Mouse (Mus musculus): Measurements from ENCODE around the gene Ispd.

Ispd gene

DNA sequence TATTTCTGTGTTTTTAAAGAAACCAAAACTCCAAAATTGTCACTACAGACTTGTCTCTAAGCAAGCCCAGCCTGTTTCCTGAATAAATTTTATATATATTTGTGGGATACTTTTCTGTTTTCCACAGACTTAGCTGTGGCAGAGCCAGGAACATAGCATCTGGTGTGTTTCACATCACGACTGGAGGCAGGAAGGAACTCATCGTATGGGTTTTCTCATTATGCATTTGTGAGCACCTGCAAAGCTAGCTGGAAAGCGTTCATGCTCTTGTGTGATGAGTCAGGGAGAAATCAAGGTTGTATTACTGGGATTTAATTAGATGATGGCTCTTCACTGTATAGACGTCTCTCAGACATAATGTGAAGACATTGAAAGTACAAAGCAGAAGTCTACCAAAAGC is 90.2 kb downstream of the Ispd start:
- DNase-seq: no peak

DNA sequence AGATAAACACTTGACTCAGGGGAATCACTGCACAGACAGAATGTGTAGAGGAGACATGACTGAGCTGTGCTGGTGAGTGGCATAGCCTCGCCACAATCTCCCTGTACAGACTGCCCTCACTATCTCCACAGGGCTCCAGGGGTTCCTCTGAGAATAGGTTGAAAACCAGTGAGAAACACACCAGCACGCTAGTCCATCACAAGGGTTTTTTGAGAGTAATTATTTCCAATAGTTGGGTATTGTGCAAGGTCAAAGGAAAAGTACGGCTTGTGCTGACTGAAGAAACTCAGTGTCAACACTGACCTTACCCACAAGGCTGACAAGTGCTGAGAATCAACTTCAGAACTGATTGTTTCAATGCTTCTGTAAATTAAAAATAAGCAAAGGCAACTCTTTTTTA is 92.9 kb downstream of the Ispd start:
- no peak for DNase-seq

DNA sequence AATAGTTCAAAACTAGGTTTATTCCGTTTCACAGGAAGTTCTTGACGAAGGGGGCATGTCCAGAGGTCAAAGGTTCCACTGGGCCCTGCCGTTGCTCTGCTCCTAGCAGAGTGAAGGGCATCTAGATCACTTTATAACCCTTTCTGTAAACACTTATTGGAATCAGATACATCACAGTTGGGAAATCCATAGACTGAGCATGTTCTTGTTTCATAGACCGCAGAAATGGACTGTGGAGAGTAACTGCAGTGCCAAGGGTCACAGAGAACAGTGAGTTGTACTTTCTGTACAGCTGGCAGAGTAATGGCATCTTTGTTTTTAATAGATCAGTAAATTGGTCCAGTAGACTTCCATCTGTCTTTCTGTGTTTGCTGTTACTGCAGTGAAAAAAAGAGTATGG is 94.0 kb downstream of the Ispd start:
- no peak for DNase-seq

DNA sequence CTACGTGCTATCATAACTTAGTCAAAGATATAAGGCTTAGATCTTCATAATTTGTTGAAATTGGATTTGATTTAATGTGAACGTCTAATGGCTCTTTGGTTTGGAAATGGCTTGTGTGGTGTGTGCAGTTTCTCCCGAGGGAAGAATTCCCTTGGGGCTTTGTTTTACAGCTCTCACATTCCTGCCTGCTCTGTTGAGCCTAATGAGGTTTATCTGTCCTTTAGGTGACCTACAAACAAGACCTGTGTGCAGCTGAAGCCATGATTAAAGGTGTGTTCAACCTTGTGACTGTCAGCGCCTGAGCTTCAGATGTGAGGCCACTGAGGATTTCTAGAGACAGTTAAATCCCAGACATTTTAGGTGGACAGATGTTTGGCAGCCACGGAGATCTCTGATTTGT is 95.2 kb downstream of the Ispd start:
- DNase-seq: no peak

DNA sequence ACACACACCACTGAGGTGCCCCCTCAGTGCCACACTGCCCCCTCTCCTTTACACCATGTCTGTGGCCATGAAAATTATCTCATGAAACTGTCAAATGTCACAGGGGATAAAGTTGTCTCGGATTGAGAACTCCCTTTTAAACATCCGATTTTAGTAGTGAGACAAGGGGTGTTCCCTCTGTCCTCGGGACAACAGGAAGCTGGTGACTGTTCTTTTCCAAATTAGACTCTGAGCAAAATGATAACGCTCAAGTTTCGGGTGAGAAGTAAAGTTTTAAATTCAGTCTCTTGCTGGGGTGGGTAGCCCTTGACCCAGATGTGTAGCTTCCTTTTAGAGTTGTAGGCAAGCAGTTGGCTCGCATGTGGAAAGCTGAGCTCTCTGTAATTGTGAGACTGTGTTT is 96.3 kb downstream of the Ispd start:
- DNase-seq: no peak

DNA sequence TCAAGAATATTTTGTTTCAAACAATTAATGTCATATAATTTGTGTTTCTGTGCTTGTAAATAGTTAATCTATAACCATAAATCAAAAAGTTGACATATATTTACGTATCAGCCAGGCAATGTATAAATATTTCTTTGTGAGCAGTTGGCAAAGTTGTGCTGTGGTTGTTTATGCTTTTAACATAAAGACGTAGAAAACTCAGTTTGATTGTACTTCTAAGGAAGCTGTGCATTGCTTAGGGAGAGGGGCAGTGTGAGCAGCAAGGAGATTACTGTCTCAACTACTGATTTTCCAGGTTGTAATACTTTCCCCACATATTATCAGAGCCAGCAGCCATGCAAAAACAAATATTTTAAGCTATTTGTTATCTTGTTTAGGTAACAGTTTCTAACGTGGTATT is 96.7 kb downstream of the Ispd start:
- DNase-seq: no peak

DNA sequence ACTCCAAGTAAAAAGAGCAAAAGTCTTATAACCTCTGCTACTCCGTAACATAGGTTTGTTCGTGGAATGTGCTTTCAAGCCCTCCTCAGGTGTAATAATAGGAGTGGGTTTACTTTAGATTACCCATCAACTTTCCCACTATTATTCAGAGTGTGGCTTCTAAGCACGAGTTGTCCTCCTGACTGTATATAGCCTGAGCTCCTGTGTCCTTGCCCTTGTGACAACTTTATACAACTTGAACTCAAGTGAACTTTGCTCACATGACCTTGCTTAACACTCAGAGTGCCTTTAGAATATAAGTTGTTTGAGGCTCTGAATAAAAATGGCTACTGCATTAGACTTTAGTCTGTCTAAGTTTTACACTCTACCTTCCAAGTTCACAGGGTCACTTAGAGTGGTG is 100.5 kb downstream of the Ispd start:
- DNase-seq: no peak

DNA sequence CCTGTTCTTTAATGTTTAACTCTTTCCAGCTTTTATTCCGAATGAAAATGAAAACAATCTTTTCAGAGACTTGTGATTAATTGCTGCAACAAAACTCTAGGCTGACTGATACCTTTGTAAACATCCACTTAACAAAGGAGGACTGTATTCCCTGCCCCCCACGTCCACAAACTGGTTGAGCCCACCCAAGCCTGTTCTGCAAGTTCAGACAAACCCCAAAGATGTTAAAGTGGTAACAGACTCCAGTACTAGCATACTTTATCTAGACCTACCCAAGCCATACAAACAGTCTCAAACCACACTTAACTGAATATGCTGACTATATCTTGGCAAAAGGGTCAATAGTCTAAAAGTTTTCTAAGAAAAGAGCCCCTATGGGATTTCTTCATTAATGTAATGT is 102.1 kb downstream of the Ispd start:
- DNase-seq: no peak

DNA sequence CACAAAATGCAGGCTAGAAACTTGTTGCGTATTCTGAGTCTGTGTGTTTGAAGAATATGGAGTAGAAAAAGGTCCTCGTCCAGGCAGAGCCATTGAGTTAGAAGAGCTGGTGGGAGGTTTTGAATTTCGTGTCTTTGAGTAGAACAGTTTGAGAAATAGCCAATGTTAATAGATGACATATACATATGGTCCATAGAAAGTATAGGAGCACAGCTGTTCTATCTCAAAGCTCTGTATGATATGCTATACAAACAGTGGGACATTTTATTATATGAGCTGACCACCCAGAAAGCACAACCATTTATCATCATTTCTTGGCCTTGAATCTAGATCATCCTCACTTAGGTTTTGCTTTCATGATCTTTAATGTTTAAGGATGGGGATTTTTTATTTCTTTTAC is 116.3 kb downstream of the Ispd start:
- no peak for DNase-seq

DNA sequence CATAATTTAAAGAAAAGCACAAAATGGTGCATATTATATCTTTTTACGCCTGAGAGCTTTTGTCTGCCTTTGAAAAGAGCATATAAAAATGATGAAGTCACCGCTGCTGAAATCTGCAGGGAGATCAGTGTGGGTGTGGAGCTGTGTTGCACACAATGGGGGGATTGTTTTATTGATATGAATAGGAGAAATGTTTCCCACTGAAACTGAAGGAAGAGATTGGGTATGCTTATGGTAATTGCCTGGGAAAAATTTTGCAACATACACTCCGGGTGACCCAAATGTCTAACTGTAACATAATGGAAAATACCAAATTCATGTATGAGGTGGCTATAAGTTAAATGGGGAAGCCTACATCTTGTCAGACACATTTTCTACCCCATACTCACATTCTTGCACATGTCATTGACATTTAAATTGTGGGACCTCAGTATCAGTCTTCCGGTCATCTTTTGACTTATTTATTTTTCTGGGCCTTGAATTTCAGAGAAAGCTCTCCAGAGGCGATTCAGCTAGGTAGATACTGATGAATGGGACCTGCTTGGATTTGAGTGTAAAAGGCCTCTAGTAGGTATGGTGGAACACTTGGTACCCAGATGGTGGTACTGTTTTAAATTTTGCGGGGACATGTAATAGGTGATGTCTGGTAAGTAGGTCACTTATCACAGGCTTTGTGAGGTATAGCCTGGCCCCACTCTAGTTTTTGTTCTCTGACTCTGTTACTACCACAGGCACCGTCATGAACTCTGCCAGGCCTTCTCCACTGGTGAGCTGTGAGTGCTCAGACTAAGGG is 126.1 kb downstream of the Ispd start:
- DNase-seq: no peak

DNA sequence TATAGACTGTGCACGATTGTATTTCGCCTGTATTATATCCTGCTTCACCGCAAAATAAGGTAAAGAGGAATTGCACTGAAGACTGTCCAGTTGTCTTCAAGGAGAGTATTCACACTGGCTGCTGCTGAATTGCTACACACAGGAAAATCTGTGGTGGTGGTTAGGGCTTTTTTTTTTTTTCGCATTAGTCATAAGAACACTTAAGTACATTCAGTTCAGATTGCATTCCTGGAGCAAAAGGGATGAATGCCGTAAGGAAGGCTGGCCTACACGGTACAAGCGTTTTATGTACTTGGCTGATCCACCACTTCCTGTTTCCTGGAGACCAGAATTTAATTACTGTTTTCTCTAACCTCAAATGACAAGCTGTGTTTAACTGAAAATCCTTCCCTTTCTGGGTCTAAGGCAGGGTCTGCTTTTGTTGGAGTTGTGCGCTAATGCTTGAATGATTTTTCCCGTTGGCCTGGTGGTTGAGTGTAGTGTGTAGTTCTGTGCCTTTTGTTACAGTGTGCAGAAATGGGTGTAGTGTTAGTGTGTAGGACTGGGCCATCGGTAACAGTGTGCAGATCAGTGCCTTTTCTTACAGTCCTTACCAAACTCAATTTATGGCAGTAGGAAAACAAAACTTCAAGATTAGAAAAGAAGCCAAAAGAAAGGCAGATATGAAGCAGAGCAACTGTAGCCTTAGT is 128.8 kb downstream of the Ispd start:
- DNase-seq: no peak

DNA sequence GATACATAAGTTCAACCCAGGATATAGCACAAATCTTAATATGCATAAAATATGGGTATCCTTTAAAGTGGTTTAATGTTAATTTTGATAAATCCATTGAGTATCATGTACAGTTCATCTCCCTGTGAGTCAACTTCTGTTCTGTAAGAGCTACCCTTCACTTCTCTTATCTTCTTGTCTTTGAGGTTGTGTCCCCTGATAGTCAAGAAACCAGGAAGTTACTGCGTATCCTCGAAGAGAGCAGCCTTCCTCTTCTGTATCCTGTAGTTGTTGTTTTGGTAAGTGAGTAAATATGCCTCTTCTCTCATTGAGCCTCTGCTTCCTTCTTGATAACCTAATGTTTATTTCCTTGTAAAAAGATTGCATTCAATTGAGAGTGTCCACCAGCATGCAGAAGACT is 140.5 kb downstream of the Ispd start:
- DNase-seq: no peak

DNA sequence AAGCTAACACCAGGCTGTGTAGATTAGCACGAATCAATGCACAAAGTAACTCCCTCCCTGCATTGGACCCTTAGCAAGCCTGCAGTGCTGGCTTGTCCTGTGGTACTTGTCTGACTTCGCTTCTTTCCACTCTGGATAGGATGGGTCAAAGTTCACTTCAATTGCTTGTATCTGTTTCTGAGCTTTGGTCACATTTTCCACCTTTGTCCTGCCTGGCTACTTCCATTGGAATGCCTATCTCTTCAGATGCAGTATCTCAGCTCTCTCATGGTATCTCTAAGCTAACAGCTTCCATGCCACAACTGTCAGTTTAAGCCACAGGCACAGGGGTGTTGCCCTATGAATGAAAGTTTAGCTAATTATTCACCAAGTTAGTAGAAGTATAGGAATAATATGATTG is 142.3 kb downstream of the Ispd start:
- DNase-seq: no peak

DNA sequence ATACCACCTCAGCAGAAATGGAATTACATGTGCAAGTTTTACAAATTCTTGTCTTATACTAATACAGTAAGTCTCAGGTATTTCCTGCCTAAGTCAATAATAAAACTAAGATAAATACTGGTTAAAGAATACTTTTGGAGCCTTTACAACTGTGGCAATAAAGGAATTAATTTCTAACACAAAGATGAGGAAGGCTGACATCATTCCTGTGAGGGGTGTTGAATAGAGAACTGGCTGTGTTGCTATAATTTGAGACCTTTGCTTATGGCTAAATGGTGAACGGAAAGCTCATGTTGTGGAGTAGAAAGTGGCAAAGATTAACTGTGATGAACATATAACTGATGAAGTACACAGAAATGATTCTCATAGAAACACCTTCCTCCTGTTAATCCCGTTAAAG is 149.7 kb downstream of the Ispd start:
- DNase-seq: no peak

DNA sequence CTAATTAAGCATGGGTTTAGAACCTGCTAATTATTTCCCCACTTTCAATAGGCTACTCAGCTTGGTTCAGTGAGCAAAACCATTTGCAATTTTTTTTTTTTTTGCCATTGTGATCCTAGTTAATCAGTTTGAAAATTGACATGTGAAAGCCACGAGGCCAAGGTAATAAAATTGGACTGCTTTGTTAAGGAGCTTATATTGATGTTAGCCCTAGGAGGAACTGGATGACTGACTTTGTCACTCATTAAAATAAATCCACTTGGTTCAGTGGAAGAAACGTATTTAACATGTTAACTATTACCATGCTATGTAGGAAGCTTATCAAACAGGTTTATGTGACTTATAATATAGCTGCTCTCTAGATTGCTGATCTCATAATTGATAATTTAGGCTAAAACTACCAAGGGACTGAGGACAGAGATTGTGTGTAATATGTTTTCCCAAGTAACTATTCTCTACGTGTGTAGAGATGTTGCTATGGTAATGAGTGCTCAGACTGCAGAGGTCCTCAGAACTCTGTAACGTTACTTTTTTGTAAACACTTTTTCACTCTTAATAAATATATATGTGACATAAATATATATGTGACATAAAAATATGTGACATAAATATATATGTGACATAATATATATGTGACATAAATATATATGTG is 150.3 kb downstream of the Ispd start:
- DNase-seq: no peak

DNA sequence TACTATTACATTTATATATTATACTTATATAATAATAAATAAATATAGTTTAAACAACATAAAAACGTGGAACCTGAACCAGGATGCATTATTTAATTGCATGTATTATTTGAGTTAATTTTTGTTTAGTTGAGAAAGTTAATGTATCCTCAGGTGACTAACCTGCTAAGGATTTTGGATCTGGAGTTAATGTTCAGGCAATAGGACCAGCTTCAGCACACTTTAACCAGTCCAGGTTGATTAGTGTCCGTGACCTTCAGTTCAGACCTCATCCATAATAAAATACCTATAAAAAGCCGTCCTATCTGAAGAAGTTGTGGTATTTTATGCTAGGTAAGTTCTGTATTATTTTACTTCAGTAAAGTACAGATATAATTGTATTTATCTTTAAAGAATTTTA is 151.3 kb downstream of the Ispd start:
- DNase-seq: no peak

DNA sequence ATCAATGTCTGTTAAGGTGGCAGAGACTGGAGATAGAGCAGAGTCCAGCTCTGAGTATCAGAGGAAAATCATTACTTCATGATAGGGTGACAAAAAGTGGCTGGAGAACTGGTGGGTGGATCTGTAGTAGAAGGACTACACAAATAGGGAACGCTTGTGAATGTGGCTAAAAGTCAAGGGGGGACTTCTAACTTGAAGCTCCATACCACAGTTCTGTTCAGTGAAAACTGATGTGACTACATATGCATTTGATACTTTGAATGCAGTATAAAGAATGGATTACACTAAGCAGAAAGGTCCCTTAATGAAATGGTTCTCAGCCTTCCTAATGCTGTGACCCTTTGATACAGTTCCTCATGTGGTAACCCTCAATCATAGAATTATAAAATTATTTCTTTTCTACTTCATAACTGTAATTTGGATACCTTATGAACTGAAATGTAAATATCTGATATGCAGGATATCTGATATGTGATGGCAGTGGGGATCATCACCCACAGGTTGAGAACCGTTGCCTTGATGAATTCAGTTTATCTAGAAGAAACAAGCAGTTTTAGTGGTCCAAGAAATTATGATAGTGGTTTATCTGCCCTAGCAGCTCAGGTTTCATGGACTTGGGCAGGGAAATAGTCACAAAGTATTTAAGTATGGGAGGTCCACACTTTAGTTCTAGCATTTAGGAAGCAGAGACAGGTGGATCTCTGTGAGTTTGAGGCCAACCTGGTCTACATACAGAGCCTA is 152.1 kb downstream of the Ispd start:
- no peak for DNase-seq

DNA sequence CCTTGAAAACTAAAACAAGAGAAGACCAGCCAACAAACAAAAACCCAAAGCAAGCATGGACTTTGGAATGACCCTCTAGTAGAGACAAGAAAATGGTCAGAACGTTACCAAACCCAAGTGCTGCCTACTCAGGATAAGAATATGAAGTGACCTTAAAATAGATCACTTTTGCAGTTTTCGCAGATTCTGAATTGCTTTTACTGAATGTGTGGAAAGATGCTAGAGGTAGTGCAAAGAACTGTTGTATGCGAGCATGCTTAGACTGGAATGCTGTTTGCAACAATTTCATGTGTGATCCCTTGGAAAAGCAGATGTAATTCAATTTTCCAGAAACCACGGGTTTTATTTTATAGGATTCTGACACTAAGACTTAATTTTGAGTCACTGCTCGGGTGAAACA is 153.3 kb downstream of the Ispd start:
- DNase-seq: no peak

DNA sequence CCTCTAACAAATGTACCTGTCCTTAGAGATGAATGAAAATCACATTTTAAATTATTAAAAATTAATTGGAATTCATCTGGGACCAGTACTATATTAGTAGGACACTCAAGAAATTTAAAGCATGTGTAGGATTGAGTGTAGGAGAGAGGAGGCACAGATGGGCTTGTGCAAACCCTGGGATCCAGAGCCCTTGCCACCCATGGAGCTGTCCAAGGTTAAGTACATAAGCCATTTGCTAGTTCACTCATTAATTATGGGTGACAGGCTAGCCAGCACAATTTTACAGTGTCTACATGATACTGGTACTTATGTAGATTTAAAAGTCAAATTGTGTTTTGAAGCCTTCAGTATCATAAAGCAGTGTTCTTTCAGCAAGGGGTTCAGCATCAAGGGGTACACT is 164.1 kb downstream of the Ispd start:
- no peak for DNase-seq

DNA sequence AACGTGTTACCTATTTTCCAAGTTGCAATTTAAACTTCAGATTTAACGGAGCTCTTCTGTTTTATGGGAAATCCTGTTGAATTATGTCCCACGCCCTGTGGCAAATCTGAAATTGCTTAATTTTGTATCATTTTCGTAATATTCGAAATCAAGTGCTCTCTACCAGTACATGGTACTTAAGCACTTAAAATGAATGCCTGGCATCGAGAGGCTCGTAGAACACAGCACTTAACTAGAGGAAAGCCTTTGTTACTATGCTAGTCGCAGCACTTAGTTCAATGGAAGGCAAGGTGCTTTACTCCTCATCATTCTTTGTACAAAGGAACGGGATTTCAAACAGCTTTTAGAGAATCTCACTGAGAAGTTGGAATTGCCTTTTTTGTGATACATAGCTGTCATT is 168.2 kb downstream of the Ispd start:
- no peak for DNase-seq

DNA sequence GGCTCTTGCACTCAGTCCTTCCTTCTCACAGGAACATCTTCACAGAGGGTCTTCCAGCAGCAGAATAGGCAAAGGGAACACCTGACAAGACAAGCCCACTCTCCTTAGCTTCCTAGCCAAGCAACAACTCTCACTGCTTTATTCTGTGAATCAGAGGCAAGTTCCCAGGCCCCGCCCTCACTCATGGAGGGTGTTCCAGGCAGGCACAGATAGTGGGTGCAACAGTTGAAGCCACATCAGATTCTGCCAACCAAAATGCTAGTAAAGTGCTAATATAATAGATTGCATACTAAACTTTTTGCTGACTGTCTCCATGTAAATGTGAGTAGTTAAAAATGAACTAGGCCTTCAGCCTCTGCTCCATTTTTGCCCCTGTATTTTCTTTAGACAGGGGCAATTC is 173.4 kb downstream of the Ispd start:
- DNase-seq: no peak

DNA sequence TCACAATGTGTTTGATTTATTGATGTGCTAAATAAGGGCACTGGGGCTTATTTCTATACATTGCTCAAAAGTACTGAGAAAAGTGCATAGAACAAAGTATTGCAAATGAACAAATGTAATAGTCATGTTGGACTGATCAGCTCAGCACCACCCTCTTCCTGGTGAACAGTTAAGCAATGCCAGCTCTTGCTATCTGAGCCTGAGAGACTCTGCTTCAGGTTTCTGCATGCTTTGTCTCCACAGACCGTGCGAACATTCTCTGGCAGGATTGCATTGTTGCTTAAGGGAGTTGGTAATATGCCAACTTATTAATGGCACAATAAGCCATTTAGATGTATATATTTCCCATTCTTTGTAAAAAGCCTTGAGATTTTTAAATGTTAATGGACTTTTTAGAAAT is 182.9 kb downstream of the Ispd start:
- no peak for DNase-seq

DNA sequence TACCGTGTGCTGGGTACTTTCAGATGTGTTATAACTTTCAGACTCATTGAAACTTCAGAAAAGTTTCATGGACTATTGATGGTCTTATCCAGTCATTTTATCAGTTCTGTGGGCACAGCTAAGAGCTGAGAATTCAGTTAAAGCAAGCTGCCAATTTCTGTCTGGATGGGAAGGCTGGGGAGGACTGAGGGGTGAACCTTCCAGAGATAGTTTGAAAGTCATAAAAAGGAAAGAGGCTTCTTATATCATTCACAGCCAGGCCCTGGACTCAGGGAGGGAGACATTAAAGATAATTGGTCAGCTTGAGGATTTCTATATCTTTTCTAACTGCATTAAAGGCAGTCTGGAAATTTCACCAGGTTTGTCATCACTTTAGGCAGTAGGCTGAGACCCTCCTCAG is 185.7 kb downstream of the Ispd start:
- no peak for DNase-seq

Data from thymus, postnatal 36 days (tissue).